11 mouse cellular contexts compared by ENCODE assay signal in the genomic region with DNA sequence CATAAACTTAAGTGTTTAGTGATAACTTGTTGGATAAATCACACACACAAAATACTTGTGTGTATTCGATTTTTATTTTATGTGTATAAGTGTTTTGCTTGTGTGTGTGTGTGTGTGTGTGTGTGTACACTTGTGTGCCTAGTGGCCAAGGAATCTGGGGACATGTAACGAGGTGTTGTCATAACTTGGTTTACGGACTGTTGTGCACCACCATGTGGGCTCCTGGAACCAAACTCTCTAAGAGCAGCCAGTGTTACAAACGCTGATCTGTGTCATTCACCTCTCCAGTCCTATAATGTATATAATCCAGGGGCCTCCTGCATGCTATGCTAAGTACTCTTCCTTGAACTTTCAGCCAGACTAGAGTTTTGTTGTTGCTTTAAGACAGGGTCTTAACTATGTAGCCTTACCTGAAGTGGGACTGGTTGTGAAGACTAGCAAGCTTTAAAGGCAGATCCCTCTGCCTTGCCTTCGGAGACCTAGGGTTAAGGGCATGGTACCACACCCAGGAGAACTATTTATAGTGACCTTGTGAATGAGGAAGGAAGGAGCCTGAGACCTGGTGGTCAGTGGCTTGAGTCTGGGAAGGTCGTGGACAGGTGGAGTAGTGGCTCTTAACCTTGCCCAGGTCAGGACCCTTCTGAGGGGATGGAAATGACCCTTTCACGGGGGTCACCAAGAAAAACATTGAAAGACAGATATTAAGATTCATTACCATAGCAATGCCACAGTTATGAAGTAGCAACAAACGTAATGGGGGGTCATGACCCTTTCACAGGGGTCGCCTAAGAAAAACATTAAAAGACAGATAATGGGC. TPM values are rescaled to one million over a fixed set of nuclear protein-coding genes. Genes with fewer than 3 reads are reported as not detected.
DNase-seq lines count a peak whose midpoint lies in the region; ATAC-seq and TF ChIP-seq lines count a peak whose summit lies in the region.
"Had no signal": no experiment of that assay in that cellular context is flagged by ENCODE, and none has a peak within 500 bp of the region (broad histone marks: within the 10 kb centered on the region; RNA-seq: fewer than 3 reads in every experiment).

No protein-coding gene starts in this region.

- peak overlapping the region; percentile 99 for H3K4me2 ChIP-seq in limb, embryonic 13.5 days (replicated peaks)

- peak overlapping the region; percentile 98 for H3K9ac ChIP-seq in limb, embryonic 13.5 days

- H3K9me3 ChIP-seq in limb, embryonic 13.5 days = no peaks in the 10 kb centered on the region

- peak overlapping the region; percentile 18 for H3K4me3 ChIP-seq in spleen, adult 2 months (ENCODE audit: extremely low read depth, insufficient read depth, insufficient read length)
- peak overlapping the region; percentile 95 for H3K4me3 ChIP-seq in limb, embryonic 13.5 days

- H3K27ac ChIP-seq in spleen, adult 2 months (ENCODE audit: insufficient read depth, low read length) = peak overlapping the region; percentile 100
- H3K27ac ChIP-seq in limb, embryonic 13.5 days = peak overlapping the region; percentile 98; the same call in 1 of the 2 replicates

- H3K4me1 ChIP-seq in spleen, adult 2 months (ENCODE audit: control insufficient read depth, insufficient read depth, insufficient read length) = no peaks in the 10 kb centered on the region
- peaks cover 36% of the 10 kb centered on the region for H3K4me1 ChIP-seq in limb, embryonic 13.5 days

- H3K36me3 ChIP-seq in spleen, adult 2 months (ENCODE audit: control insufficient read depth, insufficient read depth, low read length) = peaks cover 29% of the 10 kb centered on the region
- peaks cover 53% of the 10 kb centered on the region for H3K36me3 ChIP-seq in limb, embryonic 13.5 days

- TF ChIP-seq POLR2A in spleen, adult 2 months (IDR thresholded peaks at IDR 0.05; ENCODE audit: low read depth, low read length) = no peak

- ATAC-seq in limb, embryonic 13.5 days (ENCODE audit: low FRiP score, low read depth) = no peak

- TF ChIP-seq CTCF in spleen, adult 2 months (IDR thresholded peaks at IDR 0.05; ENCODE audit: extremely low read depth, insufficient read depth, insufficient read length, insufficient replicate concordance) = no peak

- H3K27me3 ChIP-seq in spleen, adult 2 months (ENCODE audit: control insufficient read depth, insufficient read depth, low read length) = no peaks in the 10 kb centered on the region
- H3K27me3 ChIP-seq in limb, embryonic 13.5 days = no peaks in the 10 kb centered on the region

- peak; percentile 86 for DNase-seq in heart, adult 11 months
- DNase-seq in heart, adult 18-20 months = no peak
- no peak for DNase-seq in spleen, adult 2 months (ENCODE audit: low read depth in 1 of 2, low spot score in 2 of 2)
- DNase-seq in spleen, postnatal 36 days (ENCODE audit: low spot score in 2 of 2) = no peak
- DNase-seq in thymus, postnatal 0 days (ENCODE audit: low spot score) = no peak
- no peak for DNase-seq in thymus, postnatal 36 days
- DNase-seq in frontal cortex, postnatal 10 days (ENCODE audit: low spot score in 2 of 2) = no peak
- DNase-seq: gastrocnemius, postnatal 25 days; lung, adult 18-20 months; spleen, adult 18-20 months had no signal

- 38% methylated on average over 9 of the region's 9 CpGs for WGBS in spleen, adult 2 months
- WGBS in limb, embryonic 13.5 days = 60% methylated on average over 9 of the region's 9 CpGs

RNA-seq across cellular contexts. Expression of a gene that starts 2.4 kb away (rescaled TPM):
- 10 to 100 TPM; 32.4 to 35.1 TPM for total RNA-seq in heart, adult 18-20 months (2021)
- polyA plus RNA-seq in spleen, adult 2 months (2012; rRNA removed) = 489 and 697 TPM in 2 replicates
- polyA plus RNA-seq in limb, embryonic 13.5 days (2015; fragmentation: Nextera tagmentation; extraction: Ambion mirVana) = 102 and 110 TPM in 2 replicates
- polyA plus RNA-seq in thymus, postnatal 0 days (2015; fragmentation: Nextera tagmentation; extraction: Ambion mirVana) = 125 and 138 TPM in 2 replicates

RNA-seq across cellular contexts. Expression of a gene that starts 13.1 kb away (rescaled TPM):
- total RNA-seq in heart, adult 18-20 months (2021) = 10 to 100 TPM; 13.1 to 14.1 TPM
- polyA plus RNA-seq in spleen, adult 2 months (2012; rRNA removed) = 0.72 and 0.90 TPM in 2 replicates
- polyA plus RNA-seq in limb, embryonic 13.5 days (2015; fragmentation: Nextera tagmentation; extraction: Ambion mirVana) = 0.17 TPM in 2 replicates
- 0.26 and 0.36 TPM in 2 replicates for polyA plus RNA-seq in thymus, postnatal 0 days (2015; fragmentation: Nextera tagmentation; extraction: Ambion mirVana)

RNA-seq across cellular contexts. Expression of a gene that starts 21.6 kb away (rescaled TPM):
- total RNA-seq in heart, adult 18-20 months (2021) = 10 to 100 TPM; 16.3 to 18.0 TPM
- 60.7 and 65.2 TPM in 2 replicates for polyA plus RNA-seq in spleen, adult 2 months (2012; rRNA removed)
- polyA plus RNA-seq in limb, embryonic 13.5 days (2015; fragmentation: Nextera tagmentation; extraction: Ambion mirVana) = 196 and 200 TPM in 2 replicates
- polyA plus RNA-seq in thymus, postnatal 0 days (2015; fragmentation: Nextera tagmentation; extraction: Ambion mirVana) = 179 and 197 TPM in 2 replicates

RNA-seq across cellular contexts. Expression of a gene that starts 24.6 kb away (rescaled TPM):
- not detected for total RNA-seq in heart, adult 18-20 months (2021)
- 7.3 and 14.7 TPM in 2 replicates for polyA plus RNA-seq in spleen, adult 2 months (2012; rRNA removed)
- polyA plus RNA-seq in limb, embryonic 13.5 days (2015; fragmentation: Nextera tagmentation; extraction: Ambion mirVana) = 7.2 and 8.2 TPM in 2 replicates
- 18.2 and 22.5 TPM in 2 replicates for polyA plus RNA-seq in thymus, postnatal 0 days (2015; fragmentation: Nextera tagmentation; extraction: Ambion mirVana)

RNA-seq across cellular contexts. Expression of a gene that starts 30.7 kb away (rescaled TPM):
- total RNA-seq in heart, adult 18-20 months (2021) = 10 to 100 TPM in 1 of 2 experiments, 1 to 10 TPM in 1; 9.8 to 10.8 TPM
- 0.05 and 0.06 TPM in 2 replicates for polyA plus RNA-seq in spleen, adult 2 months (2012; rRNA removed)
- 0.49 and 0.81 TPM in 2 replicates for polyA plus RNA-seq in limb, embryonic 13.5 days (2015; fragmentation: Nextera tagmentation; extraction: Ambion mirVana)
- polyA plus RNA-seq in thymus, postnatal 0 days (2015; fragmentation: Nextera tagmentation; extraction: Ambion mirVana) = 0.09 and 0.27 TPM in 2 replicates
